Mouse (Mus musculus) adrenal gland, adult 2 months (tissue): ENCODE results near the gene Bcr. TPM values are rescaled to one million over a fixed set of nuclear protein-coding genes. Genes with fewer than 3 reads are reported as not detected.

Experiments
- polyA plus RNA-seq: library from polyadenylated mRNA; depleted of rRNA; stranded (reverse); fragments of >200 nt; gene quantifications from 2 replicates; pipeline ENCODE4 v1.2.3, GENCODE M21; 2012; rRNA removed
- total RNA-seq, 2 experiments: library from RNA; stranded (reverse); gene quantifications; 2 replicates each; pipeline ENCODE4 v1.2.3; 2021

The Bcr gene
- total and polyA plus RNA-seq, 3 experiments, result 20.1 to 43.2 (median 40.2) TPM

Other genes starting within 250 kb of the Bcr start
- 1 to 10 TPM; 2.3 to 8.2 TPM for gene Gnaz, start 93.4 kb upstream of the Bcr start, total RNA-seq
- 2.4 and 7.4 TPM in 2 replicates for gene Gnaz, start 93.4 kb upstream of the Bcr start, polyA plus RNA-seq
- 1 to 10 TPM in 1 of 2 experiments, not detected in 1; 1.8 TPM for gene Rsph14, start 28.0 kb upstream of the Bcr start, total RNA-seq
- gene Rsph14, start 28.0 kb upstream of the Bcr start, polyA plus RNA-seq, result 0.54 TPM in 1 of 2 replicates, not detected in the other
- 10 to 100 TPM; 12.9 to 16.3 TPM for gene Rab36, start 23.5 kb upstream of the Bcr start, total RNA-seq
- gene Rab36, start 23.5 kb upstream of the Bcr start, polyA plus RNA-seq, result 38.1 and 40.4 TPM in 2 replicates
- gene Specc1l, start 151.5 kb downstream of the Bcr start, total RNA-seq, result 10 to 100 TPM; 58.8 to 64.0 TPM
- 24.3 and 27.8 TPM in 2 replicates for gene Specc1l, start 151.5 kb downstream of the Bcr start, polyA plus RNA-seq